In genomic region chr2:72345281-72345680, GRCm38 (mm10) we compare ENCODE assay signal across 35 mouse cellular contexts.
"Had no signal": no experiment of that assay in that cellular context is flagged by ENCODE, and none has a peak within 500 bp of the region (broad histone marks: within the 10 kb centered on the region; RNA-seq: fewer than 3 reads in every experiment).

No protein-coding gene starts in this region.

- DNase-seq: heart, postnatal 10 days; heart, postnatal 14 days; heart, postnatal 36 days; heart, postnatal 4 days; kidney, adult 11 months; kidney, adult 18-20 months; kidney, adult 2 months; kidney, adult 8-10 months; kidney, adult 9 months; kidney, postnatal 10 days; kidney, postnatal 14 days; kidney, postnatal 25 days; kidney, postnatal 36 days; kidney, postnatal 4 days; layer of hippocampus, adult 9-11 months; layer of hippocampus, postnatal 36 days had no signal

- H3K4me3 ChIP-seq: heart, embryonic 10.5 days; heart, embryonic 12.5 days; heart, embryonic 13.5 days; heart, embryonic 15.5 days; hindbrain, embryonic 10.5 days; hindbrain, embryonic 12.5 days; hindbrain, embryonic 13.5 days; hindbrain, embryonic 15.5 days; intestine, embryonic 15.5 days; kidney, embryonic 15.5 days; layer of hippocampus, adult 2 months had no signal

- H3K27me3 ChIP-seq: heart, embryonic 12.5 days; heart, embryonic 13.5 days; heart, embryonic 15.5 days; hindbrain, embryonic 12.5 days; hindbrain, embryonic 13.5 days; hindbrain, embryonic 15.5 days; intestine, embryonic 15.5 days; kidney, embryonic 15.5 days had no signal

- H3K27ac ChIP-seq: heart, embryonic 10.5 days; heart, embryonic 13.5 days; heart, embryonic 15.5 days; hindbrain, embryonic 10.5 days; hindbrain, embryonic 12.5 days; hindbrain, embryonic 13.5 days; hindbrain, embryonic 14.5 days; hindbrain, embryonic 15.5 days; hindbrain, postnatal 0 days; intestine, embryonic 15.5 days; kidney, embryonic 15.5 days; kidney, postnatal 0 days; layer of hippocampus, adult 2 months had no signal

- H3K9me3 ChIP-seq: heart, embryonic 10.5 days; heart, embryonic 13.5 days; heart, embryonic 15.5 days; hindbrain, embryonic 10.5 days; hindbrain, embryonic 12.5 days; hindbrain, embryonic 15.5 days; intestine, embryonic 15.5 days had no signal

- ATAC-seq: hindbrain, embryonic 16.5 days; hindbrain, postnatal 0 days; inflammation-experienced regulatory T-cells, adult 6 months; intestine, embryonic 15.5 days; intestine, embryonic 16.5 days; intestine, postnatal 0 days had no signal

- H3K4me1 ChIP-seq: hindbrain, embryonic 10.5 days; hindbrain, embryonic 12.5 days; hindbrain, embryonic 13.5 days; hindbrain, embryonic 15.5 days; intestine, embryonic 15.5 days; kidney, embryonic 15.5 days had no signal

- H3K36me3 ChIP-seq: heart, embryonic 15.5 days; hindbrain, embryonic 10.5 days; hindbrain, embryonic 12.5 days; hindbrain, embryonic 15.5 days; intestine, embryonic 15.5 days; kidney, embryonic 15.5 days had no signal

- H3K4me2 ChIP-seq: heart, embryonic 11.5 days; heart, embryonic 12.5 days; heart, embryonic 13.5 days; heart, embryonic 15.5 days; hindbrain, embryonic 12.5 days; hindbrain, embryonic 13.5 days; hindbrain, embryonic 14.5 days; hindbrain, embryonic 15.5 days; intestine, embryonic 15.5 days; kidney, embryonic 15.5 days had no signal

- H3K9ac ChIP-seq: heart, embryonic 12.5 days; heart, embryonic 13.5 days; heart, embryonic 15.5 days; hindbrain, embryonic 12.5 days; hindbrain, embryonic 13.5 days; hindbrain, embryonic 14.5 days; hindbrain, embryonic 15.5 days; intestine, embryonic 15.5 days; kidney, embryonic 15.5 days had no signal
